Mouse (Mus musculus): ENCODE measurements around the gene Gstk1. TPM values are rescaled to one million over a fixed set of nuclear protein-coding genes. Genes with fewer than 3 reads are reported as not detected.

Gene Gstk1
- polyA plus RNA-seq, 1 experiment from 2014 or later, result 8.1 TPM

DNA sequence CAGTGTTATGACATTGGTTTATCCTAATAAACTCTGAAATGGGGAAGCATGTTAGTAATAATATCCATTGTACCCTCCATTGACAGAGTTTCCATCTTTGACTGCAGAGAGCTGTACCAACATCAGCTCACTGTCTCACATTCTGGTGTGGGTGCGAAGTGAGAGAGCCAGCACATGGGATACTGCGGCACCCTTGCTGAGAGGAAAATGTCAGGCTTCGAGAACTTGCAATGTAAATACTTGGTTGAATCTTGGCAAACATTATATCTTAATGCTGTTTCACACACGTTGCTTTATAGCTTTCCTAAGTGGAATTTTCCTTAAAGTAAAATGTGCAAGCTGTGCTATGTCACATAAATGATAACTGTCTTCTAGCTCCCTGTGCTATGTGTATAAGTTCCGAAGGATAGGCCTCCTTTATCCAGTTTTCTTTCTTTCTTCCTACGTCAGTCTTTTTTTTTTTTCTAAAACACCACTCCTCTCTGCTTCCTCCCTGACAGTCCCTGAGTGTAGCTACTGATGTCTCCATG is 8.4 kb upstream of the Gstk1 start:
- 51% methylated on average over 6 of the region's 6 CpGs for WGBS (ENCODE audit: insufficient replicate concordance)
- no peak overlapping the region for H3K4me2 ChIP-seq (ENCODE audit: low read depth, low read length)
- H3K9me3 ChIP-seq (replicated peaks; ENCODE audit: control insufficient read depth, low read length), result no peaks in the 10 kb centered on the region
- no peaks in the 10 kb centered on the region for H3K27me3 ChIP-seq (ENCODE audit: control insufficient read depth, insufficient read depth, low read depth, low read length)
- no peak for ATAC-seq (ENCODE audit: low read depth)
- no peak overlapping the region for H3K4me3 ChIP-seq (ENCODE audit: low read depth, low read length)
- no peaks in the 10 kb centered on the region for H3K36me3 ChIP-seq (ENCODE audit: control insufficient read depth, insufficient read depth)
- no peaks in the 10 kb centered on the region for H3K4me1 ChIP-seq (ENCODE audit: control insufficient read depth, low read depth, low read length)
- no peak overlapping the region for H3K27ac ChIP-seq (ENCODE audit: low read length)
- no peak overlapping the region for H3K9ac ChIP-seq (ENCODE audit: low read depth, low read length)

- ATAC-seq (ENCODE audit: low read depth), result no peak
Measured at GRCm38 (mm10) chr6:42241311-42242045, 4.3 kb upstream of the Gstk1 start.

DNA sequence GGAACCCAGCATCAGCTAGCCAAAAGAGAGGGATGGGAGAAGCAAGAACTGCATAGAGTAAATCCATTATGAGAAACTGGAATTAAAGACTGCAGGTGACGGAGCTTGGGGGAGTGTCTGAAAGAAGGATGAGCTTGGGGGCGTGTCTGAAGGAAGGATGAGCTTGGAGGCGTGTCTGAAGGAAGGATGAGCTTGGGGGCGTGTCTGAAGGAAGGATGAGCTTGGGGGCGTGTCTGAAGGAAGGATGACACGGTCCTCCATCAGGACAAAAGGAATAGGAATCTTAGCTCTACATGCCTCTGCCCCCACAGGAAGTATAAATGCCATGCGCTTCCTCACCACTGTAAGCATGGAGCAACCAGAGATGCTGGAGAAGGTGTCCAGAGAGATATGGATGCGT is 1.4 kb downstream of the Gstk1 start:
- Histone ChIP-seq H3K9me3 (replicated peaks; ENCODE audit: control insufficient read depth, low read length) (no peaks in the 10 kb centered on the region), H3K4me3 (ENCODE audit: low read depth, low read length) (no peak overlapping the region), H3K27me3 (ENCODE audit: control insufficient read depth, insufficient read depth, low read depth, low read length) (no peaks in the 10 kb centered on the region), H3K27ac (ENCODE audit: low read length) (no peak overlapping the region), H3K9ac (ENCODE audit: low read depth, low read length) (no peak overlapping the region), H3K4me1 (ENCODE audit: control insufficient read depth, low read depth, low read length) (peaks cover 10% of the 10 kb centered on the region), H3K4me2 (ENCODE audit: low read depth, low read length) (no peak overlapping the region), H3K36me3 (ENCODE audit: control insufficient read depth, insufficient read depth) (no peaks in the 10 kb centered on the region)
- ATAC-seq (ENCODE audit: low read depth), result no peak
- 23% methylated on average over 8 of the region's 8 CpGs for WGBS (ENCODE audit: insufficient replicate concordance)

More at GRCm38 (mm10) chr6:42241311-42242045, 4.3 kb upstream of the Gstk1 start:
- H3K9ac ChIP-seq (ENCODE audit: low read depth, low read length), result no peak overlapping the region
- 63% methylated on average over 6 of the region's 6 CpGs for whole genome bisulfite sequencing (ENCODE audit: insufficient replicate concordance)
- no peak overlapping the region for H3K4me3 ChIP-seq (ENCODE audit: low read depth, low read length)
- no peaks in the 10 kb centered on the region for H3K27me3 ChIP-seq (ENCODE audit: control insufficient read depth, insufficient read depth, low read depth, low read length)
- no peak overlapping the region for H3K4me2 ChIP-seq (ENCODE audit: low read depth, low read length)
- peaks cover 10% of the 10 kb centered on the region for H3K4me1 ChIP-seq (ENCODE audit: control insufficient read depth, low read depth, low read length)
- no peak overlapping the region for H3K27ac ChIP-seq (ENCODE audit: low read length)
- H3K9me3 ChIP-seq (replicated peaks; ENCODE audit: control insufficient read depth, low read length), result no peaks in the 10 kb centered on the region
- no peaks in the 10 kb centered on the region for H3K36me3 ChIP-seq (ENCODE audit: control insufficient read depth, insufficient read depth)

DNA sequence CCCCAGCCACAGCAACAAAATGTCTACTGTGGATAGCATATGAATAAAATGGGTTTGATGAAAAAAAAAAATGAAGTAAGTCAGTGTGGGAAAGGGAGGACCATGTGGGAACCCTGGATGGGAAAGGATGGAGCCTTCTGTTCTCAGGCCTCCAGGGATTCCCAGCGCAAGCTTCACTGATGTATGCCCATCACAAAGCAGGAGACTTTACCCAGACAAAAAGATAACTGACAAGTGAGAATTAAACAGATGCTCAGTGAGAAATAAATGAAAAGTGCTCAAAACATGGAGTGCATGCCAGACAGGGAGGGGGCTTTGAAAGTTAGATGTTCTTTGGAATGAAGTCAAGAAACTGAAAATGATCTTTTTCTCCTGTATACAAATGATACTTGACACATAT is 2.2 kb downstream of the Gstk1 start:
- ATAC-seq (ENCODE audit: low read depth), result no peak
- Histone ChIP-seq H3K4me3 (ENCODE audit: low read depth, low read length) (no peak overlapping the region), H3K4me2 (ENCODE audit: low read depth, low read length) (no peak overlapping the region), H3K9me3 (replicated peaks; ENCODE audit: control insufficient read depth, low read length) (no peaks in the 10 kb centered on the region), H3K9ac (ENCODE audit: low read depth, low read length) (no peak overlapping the region), H3K27ac (ENCODE audit: low read length) (no peak overlapping the region), H3K36me3 (ENCODE audit: control insufficient read depth, insufficient read depth) (no peaks in the 10 kb centered on the region), H3K27me3 (ENCODE audit: control insufficient read depth, insufficient read depth, low read depth, low read length) (no peaks in the 10 kb centered on the region), H3K4me1 (ENCODE audit: control insufficient read depth, low read depth, low read length) (peaks cover 10% of the 10 kb centered on the region)
- 94% methylated on average over 1 of the region's 1 CpGs for WGBS (ENCODE audit: insufficient replicate concordance)

- no peak for ATAC-seq (ENCODE audit: low read depth)
- Histone ChIP-seq H3K27ac (ENCODE audit: low read length) (no peak overlapping the region), H3K4me1 (ENCODE audit: control insufficient read depth, low read depth, low read length) (no peaks in the 10 kb centered on the region), H3K27me3 (ENCODE audit: control insufficient read depth, insufficient read depth, low read depth, low read length) (no peaks in the 10 kb centered on the region), H3K36me3 (ENCODE audit: control insufficient read depth, insufficient read depth) (no peaks in the 10 kb centered on the region), H3K9ac (ENCODE audit: low read depth, low read length) (no peak overlapping the region), H3K4me2 (ENCODE audit: low read depth, low read length) (no peak overlapping the region), H3K4me3 (ENCODE audit: low read depth, low read length) (no peak overlapping the region), H3K9me3 (replicated peaks; ENCODE audit: control insufficient read depth, low read length) (no peaks in the 10 kb centered on the region)
- WGBS (ENCODE audit: insufficient replicate concordance), result 59% methylated on average over 4 of the region's 4 CpGs
Measured at GRCm38 (mm10) chr6:42251791-42252190, 6.1 kb downstream of the Gstk1 start.

DNA sequence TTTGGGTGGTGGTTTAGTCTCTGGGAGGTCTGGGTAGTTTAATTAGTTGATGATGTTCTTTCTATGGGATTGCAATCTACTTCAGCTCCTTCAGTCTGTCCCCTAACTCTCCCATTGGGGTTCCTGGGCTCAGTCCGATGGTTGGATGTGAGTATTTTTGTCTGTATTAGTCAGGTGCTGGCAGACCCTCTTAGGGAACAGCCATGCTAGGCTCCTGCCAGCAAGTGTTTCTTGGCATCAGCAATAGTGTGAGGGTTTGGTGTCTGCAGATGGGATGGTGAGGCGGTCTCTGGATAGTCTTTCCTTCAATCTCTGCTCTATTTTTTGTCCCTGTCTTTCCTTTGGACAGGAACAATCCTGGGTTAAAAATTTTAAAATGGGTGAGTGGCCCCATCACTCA is 7.4 kb downstream of the Gstk1 start:
- WGBS (ENCODE audit: insufficient replicate concordance), result 67% methylated on average over 2 of the region's 2 CpGs
- no peaks in the 10 kb centered on the region for H3K36me3 ChIP-seq (ENCODE audit: control insufficient read depth, insufficient read depth)
- H3K4me3 ChIP-seq (ENCODE audit: low read depth, low read length), result no peak overlapping the region
- ATAC-seq (ENCODE audit: low read depth), result no peak
- H3K9me3 ChIP-seq (replicated peaks; ENCODE audit: control insufficient read depth, low read length), result no peaks in the 10 kb centered on the region
- H3K27ac ChIP-seq (ENCODE audit: low read length), result no peak overlapping the region
- H3K4me1 ChIP-seq (ENCODE audit: control insufficient read depth, low read depth, low read length), result peaks cover 7% of the 10 kb centered on the region
- H3K4me2 ChIP-seq (ENCODE audit: low read depth, low read length), result no peak overlapping the region
- H3K27me3 ChIP-seq (ENCODE audit: control insufficient read depth, insufficient read depth, low read depth, low read length), result no peaks in the 10 kb centered on the region
- no peak overlapping the region for H3K9ac ChIP-seq (ENCODE audit: low read depth, low read length)

DNA sequence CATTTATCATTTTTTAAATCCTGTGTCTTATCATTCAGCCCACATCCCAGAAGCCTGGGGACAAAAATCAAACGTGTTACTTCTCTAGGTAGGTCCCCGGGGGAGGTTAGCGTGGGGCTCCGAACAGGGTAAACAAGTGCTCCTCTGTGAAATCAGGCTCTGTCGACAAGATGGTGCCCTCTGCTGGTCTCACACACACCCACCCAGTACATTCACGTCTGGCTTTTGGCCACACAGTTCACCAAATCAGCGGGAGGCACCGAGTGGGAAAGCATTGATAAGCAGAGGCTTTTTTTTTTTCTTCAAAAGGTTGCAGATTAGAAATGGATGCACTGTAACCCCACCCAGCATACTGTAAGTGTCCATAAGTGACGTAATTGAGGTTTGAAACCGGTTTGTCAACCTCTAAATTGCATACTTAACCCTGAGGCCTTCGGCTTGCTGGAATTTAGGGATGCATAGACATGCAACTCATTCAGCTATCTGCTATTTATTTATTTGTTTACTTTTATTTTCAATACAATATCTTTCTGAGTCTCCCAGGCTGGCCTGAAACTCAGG is 11.6 kb downstream of the Gstk1 start:
- Histone ChIP-seq H3K4me3 (ENCODE audit: low read depth, low read length) (no peak overlapping the region), H3K4me1 (ENCODE audit: control insufficient read depth, low read depth, low read length) (peaks cover 10% of the 10 kb centered on the region), H3K4me2 (ENCODE audit: low read depth, low read length) (no peak overlapping the region), H3K9me3 (replicated peaks; ENCODE audit: control insufficient read depth, low read length) (no peaks in the 10 kb centered on the region), H3K36me3 (ENCODE audit: control insufficient read depth, insufficient read depth) (no peaks in the 10 kb centered on the region), H3K27me3 (ENCODE audit: control insufficient read depth, insufficient read depth, low read depth, low read length) (no peaks in the 10 kb centered on the region), H3K9ac (ENCODE audit: low read depth, low read length) (no peak overlapping the region), H3K27ac (ENCODE audit: low read length) (no peak overlapping the region)
- ATAC-seq (ENCODE audit: low read depth), result peak; percentile 91
- 12% methylated on average over 11 of the region's 11 CpGs for whole genome bisulfite sequencing (ENCODE audit: insufficient replicate concordance)

DNA sequence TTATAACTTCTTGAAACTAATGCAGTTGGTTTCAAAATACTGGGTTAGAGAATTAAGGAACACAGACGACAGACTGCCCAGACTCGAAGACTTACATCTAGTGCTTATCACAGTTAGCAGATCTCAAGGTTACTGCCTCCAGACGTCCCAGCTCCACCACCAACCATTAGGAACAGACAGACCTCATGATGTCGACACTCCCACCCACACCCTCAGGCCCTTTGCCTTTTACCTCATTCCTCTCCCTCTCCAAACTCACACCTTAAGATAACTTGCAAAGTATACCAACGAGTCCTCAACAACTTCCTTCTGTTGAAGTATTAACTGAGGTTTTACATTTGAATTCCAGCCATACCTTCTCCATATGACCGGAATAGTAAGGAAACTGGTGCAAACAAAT is 14.7 kb downstream of the Gstk1 start:
- Histone ChIP-seq H3K4me1 (ENCODE audit: control insufficient read depth, low read depth, low read length) (peaks cover 17% of the 10 kb centered on the region), H3K27me3 (ENCODE audit: control insufficient read depth, insufficient read depth, low read depth, low read length) (no peaks in the 10 kb centered on the region), H3K9ac (ENCODE audit: low read depth, low read length) (no peak overlapping the region), H3K27ac (ENCODE audit: low read length) (no peak overlapping the region), H3K4me2 (ENCODE audit: low read depth, low read length) (no peak overlapping the region), H3K36me3 (ENCODE audit: control insufficient read depth, insufficient read depth) (no peaks in the 10 kb centered on the region), H3K4me3 (ENCODE audit: low read depth, low read length) (no peak overlapping the region), H3K9me3 (replicated peaks; ENCODE audit: control insufficient read depth, low read length) (no peaks in the 10 kb centered on the region)
- WGBS (ENCODE audit: insufficient replicate concordance), result 19% methylated on average over 6 of the region's 6 CpGs
- ATAC-seq (ENCODE audit: low read depth), result no peak

GRCm38 (mm10) chr6:42261524-42262170 is 15.9 kb downstream of the Gstk1 start, which contains the start of gene Tmem139:
Tmem139 (plus strand) TSS chr6:42261970.
- Histone ChIP-seq H3K4me3 (ENCODE audit: low read depth, low read length) (peak within 1 kb of the TSS; percentile 13; the same call in 1 of the 2 replicates), H3K36me3 (ENCODE audit: control insufficient read depth, insufficient read depth) (no peaks in the 10 kb centered on the region), H3K27ac (ENCODE audit: low read length) (no peak within 1 kb of the TSS), H3K9me3 (replicated peaks; ENCODE audit: control insufficient read depth, low read length) (no peaks in the 10 kb centered on the region), H3K27me3 (ENCODE audit: control insufficient read depth, insufficient read depth, low read depth, low read length) (no peaks in the 10 kb centered on the region), H3K4me2 (ENCODE audit: low read depth, low read length) (peak within 1 kb of the TSS; percentile 29; the same call in 1 of the 2 replicates), H3K4me1 (ENCODE audit: control insufficient read depth, low read depth, low read length) (peaks cover 17% of the 10 kb centered on the region), H3K9ac (ENCODE audit: low read depth, low read length) (no peak within 1 kb of the TSS)
- 38% methylated on average over 20 of the region's 20 CpGs for WGBS (ENCODE audit: insufficient replicate concordance)
- ATAC-seq (ENCODE audit: low read depth), result no peak

Measured in liver, embryonic 16.5 days (tissue).